ENCODE assay signal across 12 mouse cellular contexts in genomic region chr4:137375314-137376278, GRCm38 (mm10). TPM values are rescaled to one million over a fixed set of nuclear protein-coding genes. Genes with fewer than 3 reads are reported as not detected.
DNase-seq lines count a peak whose midpoint lies in the region; ATAC-seq and TF ChIP-seq lines count a peak whose summit lies in the region.
"Had no signal": no experiment of that assay in that cellular context is flagged by ENCODE, and none has a peak within 500 bp of the region (broad histone marks: within the 10 kb centered on the region; RNA-seq: fewer than 3 reads in every experiment).

No protein-coding gene starts in this region.

- H3K4me2 ChIP-seq in heart, embryonic 11.5 days: peak overlapping the region; percentile 30
- H3K4me2 ChIP-seq in midbrain, embryonic 16.5 days (ENCODE audit: low read length): no peak overlapping the region
- no peak overlapping the region for H3K4me2 ChIP-seq in midbrain, embryonic 15.5 days
- H3K4me2 ChIP-seq: neural tube, embryonic 13.5 days had no signal

- H3K27me3 ChIP-seq in heart, embryonic 11.5 days (ENCODE audit: control insufficient read depth, insufficient read depth, low read length): no peaks in the 10 kb centered on the region
- no peaks in the 10 kb centered on the region for H3K27me3 ChIP-seq in midbrain, embryonic 16.5 days (ENCODE audit: control insufficient read depth, insufficient read depth, low read depth, low read length)
- no peaks in the 10 kb centered on the region for H3K27me3 ChIP-seq in midbrain, embryonic 15.5 days (replicated peaks)
- H3K27me3 ChIP-seq: neural tube, embryonic 13.5 days had no signal

- peak overlapping the region; percentile 2; the same call in 1 of the 2 replicates for H3K27ac ChIP-seq in heart, embryonic 11.5 days (ENCODE audit: low read depth, low read length)
- no peak overlapping the region for H3K27ac ChIP-seq in midbrain, embryonic 16.5 days (ENCODE audit: low read length)
- no peak overlapping the region for H3K27ac ChIP-seq in midbrain, embryonic 15.5 days
- peak overlapping the region; percentile 29; the same call in 1 of the 2 replicates for H3K27ac ChIP-seq in embryonic fibroblast, embryonic 13.5 days (ENCODE audit: insufficient read depth, low read length)
- H3K27ac ChIP-seq: neural tube, embryonic 13.5 days had no signal

- no peak overlapping the region for H3K4me3 ChIP-seq in heart, embryonic 11.5 days (ENCODE audit: low read depth, low read length)
- H3K4me3 ChIP-seq in midbrain, embryonic 16.5 days (ENCODE audit: low read depth, low read length): no peak overlapping the region
- H3K4me3 ChIP-seq in midbrain, embryonic 15.5 days: no peak overlapping the region
- H3K4me3 ChIP-seq in embryonic fibroblast, embryonic 13.5 days (ENCODE audit: insufficient read depth, low read length): no peak overlapping the region
- H3K4me3 ChIP-seq: erythroblast, embryonic 14.5 days; neural tube, embryonic 13.5 days had no signal

- ATAC-seq in heart, embryonic 11.5 days (replicated peaks; ENCODE audit: insufficient number of reproducible peaks, low FRiP score, low TSS enrichment): no peak
- no peak for ATAC-seq in midbrain, embryonic 16.5 days
- ATAC-seq in midbrain, embryonic 15.5 days (replicated peaks): no peak

- H3K9me3 ChIP-seq in heart, embryonic 11.5 days (replicated peaks; ENCODE audit: control insufficient read depth, low read length): no peaks in the 10 kb centered on the region
- no peaks in the 10 kb centered on the region for H3K9me3 ChIP-seq in midbrain, embryonic 16.5 days (replicated peaks; ENCODE audit: control insufficient read depth, low read length, poor library complexity, severe bottlenecking)
- no peaks in the 10 kb centered on the region for H3K9me3 ChIP-seq in midbrain, embryonic 15.5 days
- H3K9me3 ChIP-seq: neural tube, embryonic 13.5 days had no signal

- no peak for TF ChIP-seq CTCF in embryonic fibroblast, embryonic 13.5 days (IDR thresholded peaks at IDR 0.05; ENCODE audit: borderline replicate concordance, insufficient read depth, low read length)

- no peaks in the 10 kb centered on the region for H3K36me3 ChIP-seq in heart, embryonic 11.5 days (ENCODE audit: control insufficient read depth, insufficient read depth, low read length)
- H3K36me3 ChIP-seq in midbrain, embryonic 16.5 days (ENCODE audit: control insufficient read depth, insufficient read depth, low read length): no peaks in the 10 kb centered on the region
- no peaks in the 10 kb centered on the region for H3K36me3 ChIP-seq in midbrain, embryonic 15.5 days (replicated peaks)
- H3K36me3 ChIP-seq: neural tube, embryonic 13.5 days had no signal

- peaks cover 20% of the 10 kb centered on the region for H3K4me1 ChIP-seq in heart, embryonic 11.5 days (ENCODE audit: control insufficient read depth, insufficient read depth, low read length)
- H3K4me1 ChIP-seq in midbrain, embryonic 16.5 days (ENCODE audit: control insufficient read depth, insufficient read depth, low read length): peaks cover under 1% of the 10 kb centered on the region
- peaks cover under 1% of the 10 kb centered on the region for H3K4me1 ChIP-seq in midbrain, embryonic 15.5 days
- no peaks in the 10 kb centered on the region; the same call in 1 of the 2 replicates for H3K4me1 ChIP-seq in embryonic fibroblast, embryonic 13.5 days (ENCODE audit: control insufficient read depth, insufficient read depth, low read length)

- no peak for DNase-seq in heart, postnatal 4 days
- DNase-seq in skeletal muscle tissue, adult 2 months (ENCODE audit: low read depth, low spot score): peak; percentile 89
- DNase-seq in spleen, adult 18-20 months: no peak
- no peak for DNase-seq in thymus, postnatal 10 days (ENCODE audit: low spot score in 2 of 2)
- DNase-seq: thymus, postnatal 36 days had no signal

- WGBS in heart, embryonic 11.5 days (ENCODE audit: insufficient replicate concordance): 40% methylated on average over 19 of the region's 19 CpGs
- 58% methylated on average over 19 of the region's 19 CpGs for WGBS in midbrain, embryonic 16.5 days
- 64% methylated on average over 19 of the region's 19 CpGs for WGBS in midbrain, embryonic 15.5 days

- no peak for TF ChIP-seq POLR2A in embryonic fibroblast, embryonic 13.5 days (IDR thresholded peaks at IDR 0.05; ENCODE audit: low read depth, low read length)

- peak overlapping the region; percentile 52; the same call in 1 of the 2 replicates for H3K9ac ChIP-seq in heart, embryonic 11.5 days (ENCODE audit: low read depth, low read length)
- H3K9ac ChIP-seq in midbrain, embryonic 16.5 days (ENCODE audit: low read depth, low read length): 0 out of 2 replicates have a peak overlapping the region, but pooled peaks have one; percentile 30
- no peak overlapping the region for H3K9ac ChIP-seq in midbrain, embryonic 15.5 days
- H3K9ac ChIP-seq: neural tube, embryonic 13.5 days had no signal

RNA-seq across cellular contexts. Expression of gene Cdc42, which starts 18.1 kb away (rescaled TPM):
- 525 and 599 TPM in 2 replicates for polyA plus RNA-seq in heart, embryonic 11.5 days (2014; fragmentation: Nextera tagmentation; extraction: Ambion mirVana)
- total RNA-seq in heart, postnatal 4 days (2021): 100 to 1,000 TPM; 276 to 285 TPM
- 1,054 and 1,095 TPM in 2 replicates for polyA plus RNA-seq in midbrain, embryonic 16.5 days (2015; fragmentation: Nextera tagmentation; extraction: Ambion mirVana)
- 902 and 940 TPM in 2 replicates for polyA plus RNA-seq in midbrain, embryonic 15.5 days (2015; fragmentation: Nextera tagmentation; extraction: Ambion mirVana)
- 576 and 580 TPM in 2 replicates for polyA plus RNA-seq in embryonic fibroblast, embryonic 13.5 days (2011; ENCODE audit: insufficient read length, low read depth, missing spikeins)

RNA-seq across cellular contexts. Expression of gene Cela3a, which starts 34.0 kb away (rescaled TPM):
- polyA plus RNA-seq in heart, embryonic 11.5 days (2014; fragmentation: Nextera tagmentation; extraction: Ambion mirVana): not detected in 2 replicates
- total RNA-seq in heart, postnatal 4 days (2021): not detected
- polyA plus RNA-seq in midbrain, embryonic 16.5 days (2015; fragmentation: Nextera tagmentation; extraction: Ambion mirVana): not detected in 2 replicates
- not detected in 2 replicates for polyA plus RNA-seq in midbrain, embryonic 15.5 days (2015; fragmentation: Nextera tagmentation; extraction: Ambion mirVana)
- not detected in 2 replicates for polyA plus RNA-seq in embryonic fibroblast, embryonic 13.5 days (2011; ENCODE audit: insufficient read length, low read depth, missing spikeins)
- total RNA-seq: layer of hippocampus, postnatal 14 days had no signal
- polyA plus RNA-seq: erythroblast, embryonic 14.5 days; neural tube, embryonic 13.5 days had no signal

RNA-seq across cellular contexts. Expression of gene Cela3b, which starts 54.7 kb away (rescaled TPM):
- not detected in 2 replicates for polyA plus RNA-seq in heart, embryonic 11.5 days (2014; fragmentation: Nextera tagmentation; extraction: Ambion mirVana)
- total RNA-seq in heart, postnatal 4 days (2021): not detected
- not detected in 2 replicates for polyA plus RNA-seq in midbrain, embryonic 16.5 days (2015; fragmentation: Nextera tagmentation; extraction: Ambion mirVana)
- polyA plus RNA-seq in midbrain, embryonic 15.5 days (2015; fragmentation: Nextera tagmentation; extraction: Ambion mirVana): not detected in 2 replicates
- polyA plus RNA-seq in embryonic fibroblast, embryonic 13.5 days (2011; ENCODE audit: insufficient read length, low read depth, missing spikeins): not detected in 2 replicates
- total RNA-seq: layer of hippocampus, postnatal 14 days had no signal
- polyA plus RNA-seq: erythroblast, embryonic 14.5 days; neural tube, embryonic 13.5 days had no signal

Comparison
In these comparisons a context has a peak if more than half of its experiments do, and no peak if none do; other contexts are left out.
1. H3K27ac ChIP-seq: peak in heart, embryonic 11.5 days (single experiment) and embryonic fibroblast, embryonic 13.5 days (single experiment); none in midbrain, embryonic 16.5 days (single experiment) and midbrain, embryonic 15.5 days (single experiment).